Mouse (Mus musculus) neural tube, embryonic 14.5 days (tissue): ENCODE measurements around the gene Cnksr3. TPM values are rescaled to one million over a fixed set of nuclear protein-coding genes. Genes with fewer than 3 reads are reported as not detected.

ENCODE experiments used
- ATAC-seq: fragments of 200-750 bp; cut with Nextera tagmentation; 2 replicates; pipeline ENCODE4 v1.8.0; 2017; ENCODE audit warnings: low read depth, mild to moderate bottlenecking, moderate TSS enrichment, moderate library complexity
- H3K27ac ChIP-seq: fragments of 300-500 bp; sonication (generic); 2 replicates; pipeline ENCODE4 v1.5.1; 2014; ENCODE audit warnings: low read depth, mild to moderate bottlenecking, control low read depth, low read length, moderate library complexity, mixed read lengths
- H3K27me3 ChIP-seq: fragments of 300-500 bp; sonication (generic); 2 replicates; pipeline ENCODE4 v1.6.1; 2014; ENCODE audit warnings: low read length; ENCODE audit not compliant: control insufficient read depth, insufficient read depth
- H3K36me3 ChIP-seq: fragments of 300-500 bp; sonication (generic); 2 replicates; pipeline ENCODE4 v1.6.1; 2014; ENCODE audit warnings: low read length, mixed read lengths; ENCODE audit not compliant: control insufficient read depth, insufficient read depth
- H3K4me1 ChIP-seq: fragments of 300-500 bp; sonication (generic); 2 replicates; pipeline ENCODE4 v1.6.1; 2014; ENCODE audit warnings: low read length; ENCODE audit not compliant: control insufficient read depth, insufficient read depth
- H3K4me2 ChIP-seq: fragments of 300-500 bp; sonication (generic); 2 replicates; pipeline ENCODE4 v1.6.1; 2014; ENCODE audit warnings: mild to moderate bottlenecking, low read depth, low read length, control low read depth
- H3K4me3 ChIP-seq: fragments of 300-500 bp; sonication (generic); 2 replicates; pipeline ENCODE4 v1.5.1; 2014; ENCODE audit warnings: low read depth, low read length, control low read depth, mixed read lengths
- H3K9ac ChIP-seq: fragments of 300-500 bp; sonication (generic); replicated peaks from 2 replicates; pipeline ENCODE4 v1.6.1; 2014; ENCODE audit warnings: low read depth, mild to moderate bottlenecking, control low read depth, low read length, mixed read lengths
- H3K9me3 ChIP-seq: fragments of 300-500 bp; sonication (generic); 2 replicates; pipeline ENCODE4 v1.6.1; 2016; ENCODE audit warnings: low read length; ENCODE audit not compliant: control insufficient read depth
- WGBS: fragments of 180-500 bp; shearing (Covaris S2); extraction: QIAGEN DNeasy Blood & Tissue Kit; methylation state at CpG from one replicate; pipeline ENCODE4 v1.1.7; 2014; 5-methylcytosine and 5-hydroxymethylcytosine counted together
- polyA plus RNA-seq: library from polyadenylated mRNA; unstranded; fragments of >200 nt; fragmentation: Nextera tagmentation; extraction: Ambion mirVana; gene quantifications from 2 replicates; pipeline ENCODE4 v1.2.1, GENCODE M21; 2014

Cnksr3 gene
- polyA plus RNA-seq, 1 experiment from 2014 or later: 1.0 TPM

- H3K36me3 ChIP-seq: no peaks in the 10 kb centered on the region
- ATAC-seq: no peak
- H3K4me2 ChIP-seq: no peak overlapping the region
- no peak overlapping the region for H3K9ac ChIP-seq
- H3K27ac ChIP-seq: no peak overlapping the region
- H3K9me3 ChIP-seq: no peaks in the 10 kb centered on the region
- H3K4me3 ChIP-seq: no peak overlapping the region
- no peaks in the 10 kb centered on the region for H3K4me1 ChIP-seq
- no peaks in the 10 kb centered on the region for H3K27me3 ChIP-seq
- 92% methylated on average over 1 of the region's 1 CpGs for WGBS
Observed at GRCm38 (mm10) chr10:7077971-7078370, 134.1 kb downstream of the Cnksr3 start.

DNA sequence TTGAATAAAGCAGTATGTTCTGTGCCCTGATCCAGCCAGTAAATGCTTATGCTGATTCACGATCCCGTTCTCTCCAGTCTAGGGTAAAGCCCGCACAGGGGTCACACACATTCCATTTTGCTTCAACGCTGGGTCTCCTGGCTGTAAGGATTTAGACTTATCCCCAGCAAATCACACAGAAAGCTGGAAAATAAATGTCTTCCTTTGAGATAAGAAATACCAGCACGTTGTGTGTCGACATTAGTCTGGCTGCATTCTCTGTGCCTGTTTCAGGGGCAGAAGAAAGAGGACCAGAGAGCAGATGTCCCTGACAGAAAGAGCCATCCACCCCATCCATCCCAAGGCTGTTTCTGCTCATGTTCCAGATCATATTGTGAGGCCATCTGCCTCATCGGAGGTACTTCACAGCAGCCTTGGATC is 134.6 kb downstream of the Cnksr3 start:
- no peaks in the 10 kb centered on the region for H3K4me1 ChIP-seq
- H3K4me3 ChIP-seq: no peak overlapping the region
- no peaks in the 10 kb centered on the region for H3K27me3 ChIP-seq
- no peak for ATAC-seq
- no peak overlapping the region for H3K9ac ChIP-seq
- 78% methylated on average over 7 of the region's 7 CpGs for WGBS
- no peaks in the 10 kb centered on the region for H3K9me3 ChIP-seq
- H3K27ac ChIP-seq: no peak overlapping the region
- no peak overlapping the region for H3K4me2 ChIP-seq
- H3K36me3 ChIP-seq: no peaks in the 10 kb centered on the region

DNA sequence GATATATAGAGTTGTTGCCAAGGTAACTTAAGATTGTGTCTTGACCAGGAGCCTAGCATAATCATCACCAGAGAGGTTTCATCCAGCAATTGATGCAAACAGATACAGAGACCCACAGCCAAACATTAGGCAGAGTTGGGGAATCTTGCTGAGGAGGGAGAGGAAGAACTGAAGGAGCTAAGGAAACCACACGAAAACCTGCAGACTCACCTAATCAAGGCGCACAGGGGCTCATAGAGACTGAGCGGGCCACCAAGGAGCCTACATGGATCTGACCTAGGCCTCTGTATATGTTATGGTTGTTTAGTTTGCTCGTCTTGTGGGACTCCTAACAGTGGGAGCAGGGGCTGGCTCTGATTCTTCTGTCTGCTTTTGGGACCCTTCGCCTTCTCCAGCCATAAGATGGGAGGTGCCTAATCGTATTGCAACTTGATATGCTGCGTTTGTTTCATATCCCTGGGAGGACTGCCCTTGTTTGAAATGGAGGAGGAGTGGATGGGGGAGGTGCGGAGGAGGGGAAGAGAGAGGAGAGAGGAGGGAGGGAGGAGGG is 135.3 kb downstream of the Cnksr3 start:
- H3K9ac ChIP-seq: no peak overlapping the region
- no peaks in the 10 kb centered on the region for H3K9me3 ChIP-seq
- WGBS: 67% methylated on average over 7 of the region's 8 CpGs
- H3K27me3 ChIP-seq: no peaks in the 10 kb centered on the region
- no peak overlapping the region; the same call in 1 of the 2 replicates for H3K4me2 ChIP-seq
- ATAC-seq: peak; percentile 36
- no peaks in the 10 kb centered on the region for H3K36me3 ChIP-seq
- no peak overlapping the region for H3K4me3 ChIP-seq
- H3K27ac ChIP-seq: no peak overlapping the region
- no peaks in the 10 kb centered on the region for H3K4me1 ChIP-seq

- no peaks in the 10 kb centered on the region for H3K36me3 ChIP-seq
- no peak overlapping the region for H3K9ac ChIP-seq
- no peak overlapping the region for H3K4me3 ChIP-seq
- H3K27me3 ChIP-seq: no peaks in the 10 kb centered on the region
- H3K9me3 ChIP-seq: no peaks in the 10 kb centered on the region
- ATAC-seq: peak; percentile 92
- H3K27ac ChIP-seq: no peak overlapping the region
- H3K4me1 ChIP-seq: no peaks in the 10 kb centered on the region
- 17% methylated on average over 8 of the region's 8 CpGs for WGBS
- no peak overlapping the region; the same call in 1 of the 2 replicates for H3K4me2 ChIP-seq
Observed at GRCm38 (mm10) chr10:7076201-7076600, 135.8 kb downstream of the Cnksr3 start.

GRCm38 (mm10) chr10:7075661-7076060 is 136.4 kb downstream of the Cnksr3 start:
- Histone ChIP-seq H3K9me3 (no peaks in the 10 kb centered on the region), H3K27ac (no peak overlapping the region), H3K36me3 (no peaks in the 10 kb centered on the region), H3K4me2 (no peak overlapping the region), H3K4me1 (no peaks in the 10 kb centered on the region), H3K9ac (no peak overlapping the region), H3K4me3 (no peak overlapping the region), H3K27me3 (no peaks in the 10 kb centered on the region)
- ATAC-seq: no peak
- WGBS: 93% methylated on average over 2 of the region's 2 CpGs

- 85% methylated on average over 2 of the region's 2 CpGs for WGBS
- Histone ChIP-seq H3K27me3 (no peaks in the 10 kb centered on the region), H3K4me3 (no peak overlapping the region), H3K36me3 (no peaks in the 10 kb centered on the region), H3K4me2 (no peak overlapping the region), H3K4me1 (no peaks in the 10 kb centered on the region), H3K27ac (no peak overlapping the region), H3K9ac (no peak overlapping the region), H3K9me3 (no peaks in the 10 kb centered on the region)
- ATAC-seq: no peak
Observed at GRCm38 (mm10) chr10:7074231-7074630, 137.8 kb downstream of the Cnksr3 start.

GRCm38 (mm10) chr10:7070924-7071323 is 141.1 kb downstream of the Cnksr3 start:
- Histone ChIP-seq H3K36me3 (no peaks in the 10 kb centered on the region), H3K27ac (no peak overlapping the region), H3K27me3 (no peaks in the 10 kb centered on the region), H3K9me3 (no peaks in the 10 kb centered on the region), H3K4me3 (no peak overlapping the region), H3K9ac (no peak overlapping the region), H3K4me1 (no peaks in the 10 kb centered on the region), H3K4me2 (no peak overlapping the region)
- ATAC-seq: peak; percentile 69; the same call in 1 of the 2 replicates
- 79% methylated on average over 5 of the region's 5 CpGs for WGBS

- Histone ChIP-seq H3K9me3 (no peaks in the 10 kb centered on the region), H3K4me2 (no peak overlapping the region), H3K27me3 (no peaks in the 10 kb centered on the region), H3K4me3 (no peak overlapping the region), H3K36me3 (no peaks in the 10 kb centered on the region), H3K9ac (no peak overlapping the region), H3K4me1 (no peaks in the 10 kb centered on the region), H3K27ac (no peak overlapping the region)
- ATAC-seq: peak; percentile 78; the same call in 1 of the 2 replicates
- 58% methylated on average over 8 of the region's 8 CpGs for WGBS
Observed at GRCm38 (mm10) chr10:7070100-7070835, 141.8 kb downstream of the Cnksr3 start.

GRCm38 (mm10) chr10:7069090-7069489 is 142.9 kb downstream of the Cnksr3 start:
- H3K4me2 ChIP-seq: no peak overlapping the region
- no peaks in the 10 kb centered on the region for H3K9me3 ChIP-seq
- WGBS: 88% methylated on average over 2 of the region's 2 CpGs
- no peaks in the 10 kb centered on the region for H3K27me3 ChIP-seq
- no peaks in the 10 kb centered on the region for H3K4me1 ChIP-seq
- no peak overlapping the region for H3K27ac ChIP-seq
- ATAC-seq: no peak
- H3K4me3 ChIP-seq: no peak overlapping the region
- no peak overlapping the region for H3K9ac ChIP-seq
- no peaks in the 10 kb centered on the region for H3K36me3 ChIP-seq
